Mouse (Mus musculus) lung, postnatal 0 days (tissue): Measurements from ENCODE around the gene Gm21976.

Experiments used
- CTCF ChIP-seq: IDR thresholded peaks from 2 replicates; pipeline ENCODE4 v1.5.1; 2016; ENCODE audit warnings: antibody characterized with exemption, mild to moderate bottlenecking
- EP300 ChIP-seq: IDR thresholded peaks from 2 replicates; pipeline ENCODE4 v1.6.1; 2016; ENCODE audit warnings: antibody characterized with exemption, mild to moderate bottlenecking, control low read depth

DNA sequence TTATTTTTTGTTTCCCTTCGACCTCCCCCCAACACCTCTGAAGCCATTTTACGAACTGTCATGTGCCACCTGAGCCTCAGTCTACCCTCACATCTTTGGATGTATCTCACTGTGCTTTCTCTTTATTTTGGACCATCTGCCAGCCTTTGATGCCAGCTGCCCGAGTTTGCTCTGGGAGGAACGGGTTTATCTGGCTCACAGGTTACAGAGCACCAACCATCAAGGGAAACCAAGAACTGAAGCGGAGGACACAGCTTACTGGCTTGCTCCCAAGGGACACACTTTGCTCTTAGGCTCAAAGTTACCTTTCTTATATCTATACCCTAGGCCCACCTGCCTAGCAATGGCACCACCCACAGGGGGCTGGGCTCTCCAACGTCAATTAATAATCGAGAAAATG lies 34.3 kb upstream of the Gm21976 start:
- no peak for TF ChIP-seq CTCF
- TF ChIP-seq EP300: no peak
